Mouse (Mus musculus): ENCODE data around the gene Slfn3.
"Not testable (repeated sequence)": the region's sequence is repeated elsewhere in the genome, so short reads cannot be mapped to it uniquely, and the experiment has no call there.

Gene Slfn3

DNA sequence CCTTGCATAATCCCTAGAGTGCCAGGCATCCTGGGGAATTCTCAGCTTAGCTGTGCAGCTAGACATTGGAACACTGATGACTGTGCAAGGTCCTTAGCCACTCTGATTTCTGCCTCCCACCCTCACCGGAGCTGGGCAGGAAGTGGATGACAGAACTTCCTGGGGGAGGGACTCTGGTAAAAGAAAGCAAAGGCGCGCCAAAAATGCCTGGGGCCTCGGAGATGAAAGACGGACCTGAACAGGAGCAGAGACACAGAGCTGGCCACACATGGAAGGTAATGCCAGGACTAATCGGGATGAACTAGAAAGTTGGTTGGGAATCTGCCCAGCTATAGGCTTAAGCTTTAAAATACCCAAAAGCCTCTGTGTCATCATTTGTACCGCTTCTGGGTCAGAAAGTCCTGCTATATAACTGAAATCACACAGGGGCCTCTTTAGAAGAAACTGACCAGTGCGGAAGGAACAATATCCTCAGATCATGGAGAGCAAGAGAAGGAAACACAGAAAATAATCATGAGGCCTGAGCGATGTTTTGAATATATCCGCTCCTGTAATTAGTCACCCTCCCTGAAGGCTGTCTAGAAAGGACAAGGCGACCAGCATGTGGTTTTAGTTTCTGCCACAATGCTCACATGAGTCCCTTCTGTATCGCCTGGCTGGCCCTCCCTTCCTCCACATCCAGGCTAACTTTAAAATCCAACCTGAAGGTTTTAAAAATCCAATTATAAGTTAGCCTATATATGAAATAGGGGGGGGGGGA lies at the start of gene Slfn3:
Gene Slfn3 (plus strand): TSS at position 197 of the 760 bp plus-strand sequence.
- no peak for DNase-seq (ENCODE audit: low spot score)

DNA sequence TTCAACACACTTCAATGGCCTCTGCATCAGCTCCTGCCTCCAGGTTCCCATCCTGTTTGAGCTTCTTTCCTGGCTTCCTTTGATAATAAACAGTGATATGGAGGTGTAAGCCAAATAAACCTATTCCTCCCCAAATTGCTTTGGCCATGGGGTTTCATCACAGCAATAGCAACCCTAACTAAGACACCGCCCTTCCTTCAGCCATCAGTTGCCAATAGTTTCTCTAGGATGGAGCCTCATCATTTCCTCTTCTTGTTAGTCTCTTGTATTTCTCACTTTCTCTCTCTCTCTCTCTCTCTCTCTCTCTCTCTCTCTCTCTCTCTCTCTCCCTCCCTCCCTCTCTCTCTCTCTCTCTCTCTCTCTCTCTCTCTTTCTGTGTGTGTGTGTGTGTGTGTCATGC lies 42.2 kb upstream of the Slfn3 start:
- not testable (repeated sequence) for DNase-seq (ENCODE audit: low spot score)

GRCm38 (mm10) chr11:83174948-83175539 lies 16.1 kb upstream of the Slfn3 start, which contains the start of gene Slfn4:
TSS of gene Slfn4 (plus strand) at chr11:83175186.
- DNase-seq (ENCODE audit: low spot score) = no peak

DNA sequence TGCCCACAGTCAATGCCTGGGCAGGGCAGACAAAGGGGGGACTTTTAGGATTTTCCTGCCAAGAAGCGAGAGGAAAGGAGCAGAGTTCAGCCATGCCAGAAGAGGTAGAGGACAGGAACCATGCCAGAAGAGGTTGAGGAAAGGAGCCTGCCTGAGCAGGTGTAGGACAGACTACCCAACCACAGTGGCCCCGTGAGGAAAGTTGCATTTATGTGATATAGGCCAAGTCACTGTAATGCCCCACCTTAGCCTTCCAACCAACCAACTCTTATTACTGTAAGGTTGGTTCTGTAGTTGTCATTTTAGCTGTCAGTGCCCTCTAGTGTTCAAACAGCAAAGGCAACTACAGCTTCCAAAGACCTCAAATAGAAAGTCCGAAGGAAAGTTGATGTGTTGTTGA lies 871 bp downstream of the Slfn3 start:
- DNase-seq (ENCODE audit: low spot score) = peak; percentile 34

DNA sequence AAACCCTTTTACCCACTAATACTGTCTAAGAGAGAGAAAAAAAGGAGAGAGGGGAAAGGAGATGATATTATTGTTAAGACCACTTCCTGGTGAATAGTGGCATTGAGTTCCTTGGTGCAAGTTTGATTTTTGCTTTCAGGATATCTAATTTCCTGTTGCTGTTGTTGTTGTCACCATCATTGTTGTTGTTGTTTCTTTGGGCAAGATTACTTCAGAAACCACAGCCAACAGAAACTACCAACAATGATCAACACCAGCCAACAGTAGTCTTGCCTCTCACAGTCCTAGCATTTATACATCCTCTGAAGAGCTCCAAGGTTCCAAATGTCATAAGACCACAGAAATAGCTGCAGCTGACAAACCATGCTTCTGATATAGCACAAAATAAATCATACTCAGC lies 13.9 kb downstream of the Slfn3 start:
- no peak for DNase-seq (ENCODE audit: low spot score)

GRCm38 (mm10) chr11:83216119-83216518 lies 25.0 kb downstream of the Slfn3 start:
- DNase-seq (ENCODE audit: low spot score) = no peak

DNA sequence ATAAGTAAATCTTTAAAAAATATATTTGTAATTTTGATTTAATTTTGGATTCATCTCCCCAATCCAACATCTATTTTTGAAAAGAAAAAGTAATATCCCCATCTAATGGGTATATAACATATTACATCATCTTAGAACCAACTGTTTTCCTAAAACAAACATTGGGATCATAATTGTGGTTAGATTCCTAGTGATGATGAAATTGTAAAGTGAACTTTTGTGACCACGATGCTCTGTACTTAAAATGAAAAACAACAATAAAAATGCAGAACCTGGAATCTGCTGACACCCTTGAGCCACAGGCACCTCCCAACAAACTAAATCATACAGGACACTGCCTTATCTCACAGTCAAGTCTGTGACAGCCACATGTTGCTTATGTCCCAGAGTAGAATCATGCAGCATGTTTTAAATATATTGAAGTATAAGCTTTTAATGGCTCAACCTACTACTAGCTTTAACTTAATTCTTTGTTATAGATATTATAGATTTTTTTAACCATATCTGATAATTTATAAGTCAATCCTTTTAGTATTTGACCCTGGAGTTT lies 30.3 kb downstream of the Slfn3 start:
- DNase-seq (ENCODE audit: low spot score) = no peak

GRCm38 (mm10) chr11:83223367-83223766 lies 32.2 kb downstream of the Slfn3 start:
- no peak for DNase-seq (ENCODE audit: low spot score)

GRCm38 (mm10) chr11:83223793-83224192 lies 32.7 kb downstream of the Slfn3 start:
- not testable (repeated sequence) for DNase-seq (ENCODE audit: low spot score)

- no peak for DNase-seq (ENCODE audit: low spot score)
Measured at GRCm38 (mm10) chr11:83224217-83224616, 33.1 kb downstream of the Slfn3 start.

- DNase-seq (ENCODE audit: low spot score) = no peak
Measured at GRCm38 (mm10) chr11:83224750-83225149, 33.6 kb downstream of the Slfn3 start.

DNA sequence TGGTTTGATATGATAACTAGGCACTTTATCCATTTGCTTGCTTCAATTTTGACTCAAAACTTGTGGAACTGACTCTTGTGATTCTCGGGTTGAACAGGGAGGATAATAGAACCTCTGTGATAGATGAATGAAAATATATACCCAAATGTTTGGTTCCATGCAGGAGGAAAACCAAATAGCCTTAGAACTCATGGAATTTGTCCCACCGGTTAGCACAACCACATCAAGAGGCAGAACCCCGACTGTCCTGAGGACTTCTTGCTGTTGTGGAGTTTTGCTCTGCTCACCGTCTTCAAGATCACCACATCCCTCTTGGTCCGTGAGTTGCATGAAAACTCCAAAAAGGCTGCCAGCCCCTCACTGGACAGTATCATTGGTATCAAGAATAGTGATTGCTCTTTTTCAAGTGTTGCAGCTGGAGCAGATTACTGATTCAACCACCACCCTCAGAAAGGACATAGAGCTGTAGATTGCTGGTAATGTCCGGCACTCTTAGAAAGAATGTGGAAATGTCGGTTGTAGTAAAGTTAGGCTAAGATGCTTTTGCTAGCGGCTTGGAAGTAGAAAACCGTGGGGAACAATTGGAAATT lies 34.3 kb downstream of the Slfn3 start:
- no peak for DNase-seq (ENCODE audit: low spot score)

DNA sequence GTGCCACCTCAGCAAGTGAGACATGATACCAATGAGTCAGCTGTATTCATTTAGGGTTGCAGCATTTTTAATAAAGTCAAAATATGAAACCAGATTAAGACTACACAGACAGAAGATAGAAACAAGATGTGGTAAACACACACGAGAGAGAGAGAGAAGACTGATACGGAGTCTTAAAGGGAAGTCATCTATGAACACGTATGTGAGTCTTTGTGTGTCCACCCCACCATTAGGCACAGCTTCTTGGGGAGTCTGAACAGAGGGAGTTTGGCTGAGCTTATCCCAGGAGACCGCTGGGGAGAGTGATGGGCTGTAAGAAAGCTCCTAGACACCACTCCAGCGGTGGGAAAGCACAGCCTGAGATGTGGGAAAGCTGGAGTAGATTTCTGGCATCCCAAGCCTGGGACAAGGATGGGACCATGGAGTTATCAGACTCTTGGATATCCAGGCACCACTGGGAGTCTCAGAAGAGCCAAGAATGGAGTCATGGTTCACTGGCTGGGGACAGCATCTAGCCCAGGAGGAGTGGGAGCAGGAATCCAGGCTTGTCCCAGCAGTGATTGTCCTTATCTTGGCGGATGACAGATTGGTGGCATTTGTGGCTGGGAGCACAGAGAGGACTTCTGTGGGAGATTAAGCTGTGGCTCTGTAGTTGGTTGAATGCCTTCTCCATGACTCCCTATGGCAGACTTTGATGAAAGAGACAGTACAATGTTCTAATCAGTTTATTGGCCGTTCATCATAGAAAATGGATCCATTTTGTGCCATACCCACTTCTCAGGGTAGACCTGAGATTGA lies 37.0 kb downstream of the Slfn3 start:
- DNase-seq (ENCODE audit: low spot score) = no peak

- peak; percentile 11 for DNase-seq (ENCODE audit: low spot score)
Measured at GRCm38 (mm10) chr11:83230966-83231365, 39.8 kb downstream of the Slfn3 start.

DNA sequence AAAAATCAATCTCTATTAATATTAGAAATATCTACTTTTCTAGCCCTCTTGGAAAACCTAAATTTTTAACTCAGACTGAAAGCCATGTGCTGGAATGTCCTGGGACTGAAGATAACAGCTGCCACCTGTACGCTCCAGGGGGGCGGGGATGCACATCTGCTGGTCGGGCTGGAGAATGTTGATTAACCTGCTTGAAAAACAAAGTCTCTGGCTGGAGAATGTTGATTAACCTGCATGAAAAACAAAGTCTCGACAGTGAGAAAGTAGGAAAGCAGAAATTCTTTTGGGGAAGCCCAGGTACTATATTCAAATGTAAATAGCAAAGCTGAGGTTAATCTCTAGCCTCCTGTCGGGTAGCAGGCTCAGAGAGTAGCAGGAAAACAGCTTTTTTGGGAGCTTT lies 42.5 kb downstream of the Slfn3 start:
- not testable (repeated sequence) for DNase-seq (ENCODE audit: low spot score)

- not testable (repeated sequence) for DNase-seq (ENCODE audit: low spot score)
Measured at GRCm38 (mm10) chr11:83237390-83237789, 46.3 kb downstream of the Slfn3 start.

DNA sequence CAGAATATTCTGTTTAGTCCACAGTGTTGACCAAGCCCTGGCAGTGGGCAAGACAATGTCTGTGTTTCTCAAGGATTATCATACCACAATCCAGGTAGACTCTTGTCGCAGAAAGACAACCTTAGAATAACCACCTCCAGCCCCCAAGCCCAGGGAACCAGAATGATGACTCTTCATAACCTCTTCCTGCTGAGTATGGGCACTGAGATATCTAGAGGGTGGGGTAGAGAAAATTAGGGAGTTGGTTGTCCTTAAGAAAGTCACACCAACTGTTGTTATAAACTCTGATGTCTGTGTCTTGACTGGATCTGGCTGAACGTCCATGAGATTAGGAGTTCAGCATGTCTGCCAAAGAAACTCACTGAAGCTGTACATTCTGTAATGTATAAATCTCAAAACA lies 47.3 kb downstream of the Slfn3 start:
- DNase-seq (ENCODE audit: low spot score) = no peak

DNA sequence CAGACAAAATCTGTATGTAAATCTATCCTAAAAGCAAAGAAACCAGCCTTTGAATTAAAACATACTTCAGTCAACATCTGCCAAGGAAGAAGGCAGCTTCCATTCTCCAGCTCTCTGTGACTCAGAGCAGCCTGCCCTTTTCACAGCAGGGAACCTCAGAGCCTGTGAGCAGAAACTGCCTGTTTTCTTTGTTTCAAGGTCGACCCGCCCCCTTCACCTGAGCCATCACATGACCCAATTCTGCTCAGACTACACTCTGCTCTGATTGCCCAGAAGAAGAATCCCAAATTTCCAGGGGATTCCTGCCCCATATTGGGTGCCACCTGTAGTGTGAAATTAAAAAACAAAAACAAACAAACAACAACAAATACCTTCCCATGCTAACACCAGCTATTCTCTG lies 48.7 kb downstream of the Slfn3 start:
- DNase-seq (ENCODE audit: low spot score) = no peak

GRCm38 (mm10) chr11:83257211-83257610 lies 66.1 kb downstream of the Slfn3 start:
- DNase-seq (ENCODE audit: low spot score) = not testable (repeated sequence)

DNA sequence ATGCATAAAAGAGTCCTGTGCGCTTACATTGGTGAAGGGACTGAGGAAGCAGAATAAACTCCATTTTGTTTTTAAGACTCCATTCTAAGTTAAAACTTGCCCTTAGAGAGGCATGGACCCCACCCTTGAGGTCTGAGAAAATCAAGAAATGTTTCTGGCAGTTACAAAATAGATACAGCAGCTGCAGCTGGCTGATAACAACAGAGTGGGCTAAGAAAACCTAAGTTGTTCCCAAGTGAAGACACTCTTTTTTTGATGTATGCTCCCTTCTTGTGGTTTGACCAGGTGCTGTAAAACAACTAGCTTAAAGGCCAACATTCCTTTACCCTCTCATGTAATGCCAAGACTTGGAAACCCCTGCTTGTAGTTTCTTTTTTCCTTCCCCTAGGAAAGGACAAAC lies 71.5 kb downstream of the Slfn3 start:
- DNase-seq (ENCODE audit: low spot score) = no peak

- DNase-seq (ENCODE audit: low spot score) = peak; percentile 52
Measured at GRCm38 (mm10) chr11:83263146-83263545, 72.0 kb downstream of the Slfn3 start.

All from embryo, embryonic 10 days (tissue).